Mouse (Mus musculus) heart, embryonic 15.5 days (tissue): ENCODE data around the gene Dnm3. TPM values are rescaled to one million over a fixed set of nuclear protein-coding genes. Genes with fewer than 3 reads are reported as not detected.

ENCODE experiments used
- ATAC-seq: fragments of 200-750 bp; cut with Nextera tagmentation; replicated peaks from 2 replicates; pipeline ENCODE4 v1.8.0; 2017; ENCODE audit warnings: low read depth, moderate TSS enrichment; ENCODE audit not compliant: insufficient number of reproducible peaks, insufficient read depth, low FRiP score
- H3K27ac ChIP-seq: fragments of 300-500 bp; sonication (generic); 2 replicates; pipeline ENCODE4 v1.5.1; 2015; ENCODE audit warnings: mild to moderate bottlenecking, inconsistent platforms
- H3K27me3 ChIP-seq: fragments of 300-500 bp; sonication (generic); 2 replicates; pipeline ENCODE4 v1.6.1; 2015; ENCODE audit warnings: inconsistent platforms
- H3K36me3 ChIP-seq: fragments of 300-500 bp; sonication (generic); 2 replicates; pipeline ENCODE4 v1.6.1; 2015; ENCODE audit warnings: mild to moderate bottlenecking, inconsistent platforms
- H3K4me1 ChIP-seq: fragments of 300-500 bp; sonication (generic); replicated peaks from 2 replicates; pipeline ENCODE4 v1.6.1; 2015; ENCODE audit warnings: inconsistent platforms
- H3K4me2 ChIP-seq: fragments of 300-500 bp; sonication (generic); 2 replicates; pipeline ENCODE4 v1.6.1; 2015; ENCODE audit warnings: inconsistent platforms, mild to moderate bottlenecking, moderate library complexity
- H3K4me3 ChIP-seq: fragments of 300-500 bp; sonication (generic); 2 replicates; pipeline ENCODE4 v1.5.1; 2015; ENCODE audit warnings: mild to moderate bottlenecking, inconsistent platforms
- H3K9ac ChIP-seq: fragments of 300-500 bp; sonication (generic); 2 replicates; pipeline ENCODE4 v1.6.1; 2015; ENCODE audit warnings: mild to moderate bottlenecking, inconsistent platforms
- H3K9me3 ChIP-seq: fragments of 300-500 bp; sonication (generic); replicated peaks from 2 replicates; pipeline ENCODE4 v1.6.1; 2016; ENCODE audit warnings: inconsistent platforms
- WGBS: fragments of 180-500 bp; shearing (Covaris S2); methylation state at CpG from one replicate; pipeline ENCODE4 v1.1.7; 2015; ENCODE audit warnings: mixed read lengths; 5-methylcytosine and 5-hydroxymethylcytosine counted together
- polyA plus RNA-seq: library from polyadenylated mRNA; unstranded; fragments of >200 nt; fragmentation: Nextera tagmentation; extraction: Ambion mirVana; gene quantifications from 2 replicates; pipeline ENCODE4 v1.2.1, GENCODE M21; 2015

Gene Dnm3
- polyA plus RNA-seq, 1 experiment from 2014 or later, result 1.7 TPM

- H3K4me3 ChIP-seq, result no peak overlapping the region
- H3K9ac ChIP-seq, result no peak overlapping the region
- H3K4me1 ChIP-seq, result 0 out of 2 replicates have a peak, but pooled peaks cover 10% of the 10 kb centered on the region
- ATAC-seq, result no peak
- peak overlapping the region; percentile 7; the same call in 1 of the 2 replicates for H3K4me2 ChIP-seq
- H3K27me3 ChIP-seq, result 0 out of 2 replicates have a peak, but pooled peaks cover 3% of the 10 kb centered on the region
- 30% methylated on average over 8 of the region's 8 CpGs for WGBS
- no peaks in the 10 kb centered on the region for H3K9me3 ChIP-seq
- no peak overlapping the region for H3K27ac ChIP-seq
- no peaks in the 10 kb centered on the region for H3K36me3 ChIP-seq
Observed at GRCm38 (mm10) chr1:162358036-162358435, 119.8 kb downstream of the Dnm3 start.

- H3K9me3 ChIP-seq, result no peaks in the 10 kb centered on the region
- no peak for ATAC-seq
- H3K9ac ChIP-seq, result no peak overlapping the region
Observed at GRCm38 (mm10) chr1:162356481-162356880, 121.4 kb downstream of the Dnm3 start.

GRCm38 (mm10) chr1:162354780-162355179, 123.1 kb downstream of the Dnm3 start:
- Histone ChIP-seq H3K9me3 (no peaks in the 10 kb centered on the region), H3K9ac (no peak overlapping the region), H3K27ac (no peak overlapping the region), H3K4me3 (no peak overlapping the region), H3K4me1 (0 out of 2 replicates have a peak, but pooled peaks cover 2% of the 10 kb centered on the region), H3K36me3 (no peaks in the 10 kb centered on the region), H3K4me2 (no peak overlapping the region), H3K27me3 (0 out of 2 replicates have a peak, but pooled peaks cover 3% of the 10 kb centered on the region)
- 68% methylated on average over 4 of the region's 4 CpGs for WGBS
- no peak for ATAC-seq

More at GRCm38 (mm10) chr1:162356481-162356880, 121.4 kb downstream of the Dnm3 start:
- Histone ChIP-seq H3K36me3 (no peaks in the 10 kb centered on the region), H3K4me2 (no peak overlapping the region), H3K27me3 (0 out of 2 replicates have a peak, but pooled peaks cover 3% of the 10 kb centered on the region), H3K4me1 (0 out of 2 replicates have a peak, but pooled peaks cover 2% of the 10 kb centered on the region), H3K27ac (no peak overlapping the region), H3K4me3 (no peak overlapping the region)
- 45% methylated on average over 5 of the region's 5 CpGs for WGBS

- Histone ChIP-seq H3K4me2 (no peak overlapping the region), H3K27ac (no peak overlapping the region), H3K9ac (no peak overlapping the region), H3K36me3 (no peaks in the 10 kb centered on the region), H3K9me3 (no peaks in the 10 kb centered on the region), H3K4me3 (no peak overlapping the region), H3K27me3 (0 out of 2 replicates have a peak, but pooled peaks cover 3% of the 10 kb centered on the region), H3K4me1 (no peaks in the 10 kb centered on the region)
- ATAC-seq, result no peak
- WGBS, result 79% methylated on average over 4 of the region's 4 CpGs
Observed at GRCm38 (mm10) chr1:162353831-162354230, 124.0 kb downstream of the Dnm3 start.

GRCm38 (mm10) chr1:162349306-162349705, 128.5 kb downstream of the Dnm3 start:
- Histone ChIP-seq H3K27ac (no peak overlapping the region), H3K36me3 (no peaks in the 10 kb centered on the region), H3K27me3 (no peaks in the 10 kb centered on the region), H3K4me1 (no peaks in the 10 kb centered on the region), H3K9ac (no peak overlapping the region), H3K9me3 (no peaks in the 10 kb centered on the region), H3K4me2 (no peak overlapping the region), H3K4me3 (no peak overlapping the region)
- WGBS, result 69% methylated on average over 6 of the region's 6 CpGs
- ATAC-seq, result no peak

GRCm38 (mm10) chr1:162346456-162347011, 131.3 kb downstream of the Dnm3 start:
- no peak overlapping the region for H3K27ac ChIP-seq
- H3K27me3 ChIP-seq, result no peaks in the 10 kb centered on the region
- no peak overlapping the region for H3K9ac ChIP-seq
- H3K36me3 ChIP-seq, result no peaks in the 10 kb centered on the region
- H3K9me3 ChIP-seq, result no peaks in the 10 kb centered on the region
- WGBS, result 75% methylated on average over 4 of the region's 4 CpGs
- no peak for ATAC-seq
- H3K4me1 ChIP-seq, result no peaks in the 10 kb centered on the region
- H3K4me3 ChIP-seq, result no peak overlapping the region
- no peak overlapping the region for H3K4me2 ChIP-seq

- H3K9me3 ChIP-seq, result no peaks in the 10 kb centered on the region
- no peaks in the 10 kb centered on the region for H3K4me1 ChIP-seq
- no peak overlapping the region for H3K4me2 ChIP-seq
- no peak overlapping the region for H3K4me3 ChIP-seq
- H3K27ac ChIP-seq, result no peak overlapping the region
- no peaks in the 10 kb centered on the region for H3K27me3 ChIP-seq
- H3K9ac ChIP-seq, result no peak overlapping the region
- H3K36me3 ChIP-seq, result no peaks in the 10 kb centered on the region
- no peak for ATAC-seq
- 79% methylated on average over 1 of the region's 1 CpGs for WGBS
Observed at GRCm38 (mm10) chr1:162337170-162337569, 140.7 kb downstream of the Dnm3 start.

GRCm38 (mm10) chr1:162336640-162337039, 141.2 kb downstream of the Dnm3 start:
- Histone ChIP-seq H3K4me3 (no peak overlapping the region), H3K9me3 (no peaks in the 10 kb centered on the region), H3K27ac (no peak overlapping the region), H3K4me2 (no peak overlapping the region), H3K36me3 (no peaks in the 10 kb centered on the region), H3K27me3 (no peaks in the 10 kb centered on the region), H3K4me1 (no peaks in the 10 kb centered on the region), H3K9ac (no peak overlapping the region)
- WGBS, result 14% methylated on average over 1 of the region's 1 CpGs
- no peak for ATAC-seq

GRCm38 (mm10) chr1:162336224-162336623, 141.6 kb downstream of the Dnm3 start:
- no peak for ATAC-seq
- Histone ChIP-seq H3K4me3 (no peak overlapping the region), H3K36me3 (no peaks in the 10 kb centered on the region), H3K27ac (no peak overlapping the region), H3K9ac (no peak overlapping the region), H3K9me3 (no peaks in the 10 kb centered on the region), H3K4me1 (no peaks in the 10 kb centered on the region), H3K27me3 (no peaks in the 10 kb centered on the region), H3K4me2 (no peak overlapping the region)
- WGBS, result 66% methylated on average over 3 of the region's 3 CpGs

GRCm38 (mm10) chr1:162328673-162329072, 149.2 kb downstream of the Dnm3 start:
- no peak for ATAC-seq
- Histone ChIP-seq H3K9ac (no peak overlapping the region), H3K4me3 (no peak overlapping the region), H3K9me3 (no peaks in the 10 kb centered on the region), H3K4me2 (no peak overlapping the region), H3K27ac (no peak overlapping the region), H3K4me1 (no peaks in the 10 kb centered on the region), H3K27me3 (no peaks in the 10 kb centered on the region), H3K36me3 (no peaks in the 10 kb centered on the region)
- 68% methylated on average over 4 of the region's 4 CpGs for WGBS

- Histone ChIP-seq H3K9ac (no peak overlapping the region), H3K27me3 (no peaks in the 10 kb centered on the region), H3K4me1 (no peaks in the 10 kb centered on the region), H3K36me3 (no peaks in the 10 kb centered on the region), H3K9me3 (no peaks in the 10 kb centered on the region), H3K4me2 (no peak overlapping the region), H3K27ac (no peak overlapping the region), H3K4me3 (no peak overlapping the region)
- 50% methylated on average over 2 of the region's 2 CpGs for WGBS
- ATAC-seq, result no peak
Observed at GRCm38 (mm10) chr1:162327631-162328030, 150.2 kb downstream of the Dnm3 start.

GRCm38 (mm10) chr1:162324412-162324811, 153.4 kb downstream of the Dnm3 start:
- Histone ChIP-seq H3K9me3 (no peaks in the 10 kb centered on the region), H3K36me3 (no peaks in the 10 kb centered on the region), H3K27me3 (no peaks in the 10 kb centered on the region), H3K4me1 (no peaks in the 10 kb centered on the region), H3K9ac (no peak overlapping the region), H3K4me3 (no peak overlapping the region), H3K27ac (no peak overlapping the region), H3K4me2 (no peak overlapping the region)
- WGBS, result 55% methylated on average over 4 of the region's 4 CpGs
- no peak for ATAC-seq
